Mouse (Mus musculus) hindbrain, embryonic 13.5 days (tissue): ENCODE measurements around the gene Cd109. TPM values are rescaled to one million over a fixed set of nuclear protein-coding genes. Genes with fewer than 3 reads are reported as not detected.
A peak's percentile ranks its signal among the peaks of the same experiment; 100 is the strongest.

Experiments used
- ATAC-seq: fragments of 200-750 bp; cut with Nextera tagmentation; 2 replicates; pipeline ENCODE4 v1.8.0; 2017; ENCODE audit warnings: moderate TSS enrichment; ENCODE audit not compliant: low FRiP score
- H3K27ac ChIP-seq: fragments of 300-500 bp; sonication (generic); 2 replicates; pipeline ENCODE4 v1.5.1; 2015; ENCODE audit warnings: inconsistent platforms, mild to moderate bottlenecking, moderate library complexity
- H3K27me3 ChIP-seq: fragments of 300-500 bp; sonication (generic); 2 replicates; pipeline ENCODE4 v1.6.1; 2015; ENCODE audit warnings: mild to moderate bottlenecking, inconsistent platforms
- H3K36me3 ChIP-seq: fragments of 300-500 bp; sonication (generic); 2 replicates; pipeline ENCODE4 v1.6.1; 2015; ENCODE audit warnings: mild to moderate bottlenecking, inconsistent platforms
- H3K4me1 ChIP-seq: fragments of 300-500 bp; sonication (generic); replicated peaks from 2 replicates; pipeline ENCODE4 v1.6.1; 2015; ENCODE audit warnings: inconsistent platforms
- H3K4me2 ChIP-seq: fragments of 300-500 bp; sonication (generic); 2 replicates; pipeline ENCODE4 v1.6.1; 2015; ENCODE audit warnings: inconsistent platforms, mild to moderate bottlenecking, moderate library complexity
- H3K4me3 ChIP-seq: fragments of 300-500 bp; sonication (generic); 2 replicates; pipeline ENCODE4 v1.5.1; 2015; ENCODE audit warnings: mild to moderate bottlenecking, inconsistent platforms
- H3K9ac ChIP-seq: fragments of 300-500 bp; sonication (generic); 2 replicates; pipeline ENCODE4 v1.6.1; 2015; ENCODE audit warnings: mild to moderate bottlenecking, inconsistent platforms
- H3K9me3 ChIP-seq: fragments of 300-500 bp; sonication (generic); 2 replicates; pipeline ENCODE4 v1.6.1; 2016; ENCODE audit warnings: inconsistent platforms
- WGBS: fragments of 180-500 bp; shearing (Covaris S2); methylation state at CpG from one replicate; pipeline ENCODE4 v1.1.7; 2015; 5-methylcytosine and 5-hydroxymethylcytosine counted together
- polyA plus RNA-seq: library from polyadenylated mRNA; unstranded; fragments of >200 nt; fragmentation: Nextera tagmentation; extraction: Ambion mirVana; gene quantifications from 2 replicates; pipeline ENCODE4 v1.2.1, GENCODE M21; 2015

Cd109 gene
- 1.6 and 2.0 TPM in 2 replicates for polyA plus RNA-seq

DNA sequence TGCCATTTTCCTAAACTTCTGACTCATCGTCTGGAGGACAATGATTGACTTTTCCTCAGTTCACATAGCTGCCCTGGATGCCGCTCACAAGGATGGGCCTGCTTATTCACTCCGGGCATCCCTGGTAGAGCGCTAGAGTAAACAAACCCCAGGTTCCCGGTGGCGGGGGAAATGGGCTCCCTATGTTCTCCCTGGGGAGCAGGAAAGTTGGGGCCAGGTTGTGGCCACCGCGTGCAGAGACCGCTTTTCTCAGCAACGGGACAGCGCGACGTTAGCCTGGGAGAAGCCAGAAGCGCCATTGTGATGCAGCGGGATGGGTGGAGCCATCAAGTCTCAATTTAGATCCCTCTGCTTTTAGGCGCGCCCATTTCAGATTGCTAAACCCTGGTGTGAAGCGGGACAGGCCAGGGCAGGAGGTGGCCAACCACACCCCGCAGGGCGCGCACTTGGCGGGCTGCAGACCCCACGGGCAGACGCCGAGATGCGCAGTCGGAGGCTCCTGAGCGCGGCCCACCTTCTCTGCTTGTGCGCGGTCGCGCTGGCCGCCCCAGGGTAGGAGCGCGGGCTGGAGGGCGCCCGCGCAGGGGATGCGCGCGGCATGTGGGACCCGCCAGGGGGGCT, at the start of gene Cd109:
Cd109 (plus strand) TSS at position 146 of the 621 bp plus-strand sequence.
- Histone ChIP-seq H3K9ac (peak within 1 kb of the TSS; percentile 76), H3K27me3 (peaks cover 17% of the 10 kb centered on the region; the same call in 1 of the 2 replicates), H3K4me2 (peak within 1 kb of the TSS; percentile 98), H3K4me3 (peak within 1 kb of the TSS; percentile 67), H3K36me3 (no peaks in the 10 kb centered on the region), H3K9me3 (no peaks in the 10 kb centered on the region), H3K27ac (no peak within 1 kb of the TSS), H3K4me1 (peaks cover 7% of the 10 kb centered on the region)
- WGBS = under 1% methylated on average over 43 of the region's 43 CpGs
- ATAC-seq = peak; percentile 87

DNA sequence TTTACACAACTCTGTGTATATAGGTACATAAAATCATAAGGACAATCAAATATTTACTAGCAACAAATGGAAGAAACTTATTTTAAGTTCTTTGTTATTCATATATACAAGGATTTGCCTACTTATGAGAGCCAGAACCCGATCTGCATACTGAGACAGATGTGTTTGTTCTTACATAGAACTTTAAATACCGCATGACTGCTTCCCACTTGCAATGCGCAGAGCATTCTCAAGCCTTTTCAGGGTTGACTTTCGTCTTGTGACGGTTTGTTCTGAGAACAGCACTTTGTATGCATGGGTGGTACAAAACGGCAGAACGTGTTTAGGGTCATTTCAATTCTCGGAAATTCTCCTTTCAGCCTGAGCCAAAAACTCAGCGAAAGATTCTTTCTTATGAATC, 45.4 kb upstream of the Cd109 start:
- Histone ChIP-seq H3K27me3 (no peaks in the 10 kb centered on the region), H3K27ac (no peak overlapping the region), H3K9me3 (no peaks in the 10 kb centered on the region), H3K4me3 (no peak overlapping the region), H3K9ac (no peak overlapping the region), H3K4me2 (no peak overlapping the region), H3K36me3 (peaks cover 44% of the 10 kb centered on the region), H3K4me1 (no peaks in the 10 kb centered on the region)
- WGBS = 79% methylated on average over 9 of the region's 9 CpGs
- ATAC-seq = no peak

DNA sequence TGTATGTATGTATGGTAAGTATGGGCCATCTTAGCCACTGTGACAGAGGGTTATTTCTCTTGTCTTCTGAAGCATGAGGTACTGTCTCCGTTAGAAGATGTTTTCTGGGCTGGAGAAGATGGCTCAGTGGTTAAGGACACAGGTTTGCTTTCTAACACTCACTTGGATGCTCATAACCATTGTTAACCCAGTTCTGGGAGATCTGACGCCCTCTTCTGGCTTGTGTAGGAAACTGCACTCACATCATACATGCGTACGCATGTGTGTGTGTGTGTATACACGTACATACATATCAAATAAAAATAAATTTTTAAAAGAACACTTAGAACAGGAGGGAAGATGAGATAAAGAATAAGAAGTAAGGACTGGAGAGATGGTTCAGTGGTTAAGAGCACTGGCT, 38.9 kb upstream of the Cd109 start:
- H3K4me2 ChIP-seq = no peak overlapping the region
- H3K4me1 ChIP-seq = no peaks in the 10 kb centered on the region
- no peaks in the 10 kb centered on the region for H3K27me3 ChIP-seq
- WGBS = 93% methylated on average over 5 of the region's 5 CpGs
- H3K9me3 ChIP-seq = no peaks in the 10 kb centered on the region
- no peak overlapping the region for H3K27ac ChIP-seq
- H3K9ac ChIP-seq = no peak overlapping the region
- no peak for ATAC-seq
- H3K4me3 ChIP-seq = no peak overlapping the region
- peaks cover 59% of the 10 kb centered on the region for H3K36me3 ChIP-seq

DNA sequence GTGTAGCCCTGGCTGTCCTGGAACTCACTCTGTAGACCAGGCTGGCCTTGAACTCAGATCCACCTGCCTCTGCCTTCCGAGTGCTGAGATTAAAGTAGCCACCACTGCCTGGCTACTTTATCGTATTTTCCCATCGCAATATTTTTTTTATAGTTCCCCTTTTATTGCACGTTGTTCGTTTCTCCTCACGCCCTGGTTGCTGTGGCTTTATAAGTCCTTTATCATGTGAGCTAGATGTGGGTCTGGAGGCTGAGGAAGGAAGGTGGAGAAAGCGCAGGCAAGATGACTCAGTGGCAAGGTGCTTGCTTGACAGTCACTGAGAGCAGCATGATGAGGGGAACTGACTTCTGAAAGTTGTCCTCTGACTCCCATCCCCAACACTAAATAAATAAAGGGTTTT, 36.5 kb upstream of the Cd109 start:
- Histone ChIP-seq H3K27ac (no peak overlapping the region), H3K9me3 (no peaks in the 10 kb centered on the region), H3K4me1 (no peaks in the 10 kb centered on the region), H3K9ac (no peak overlapping the region), H3K4me2 (no peak overlapping the region), H3K36me3 (peaks cover 44% of the 10 kb centered on the region), H3K4me3 (no peak overlapping the region), H3K27me3 (no peaks in the 10 kb centered on the region)
- no peak for ATAC-seq
- 96% methylated on average over 7 of the region's 7 CpGs for WGBS

DNA sequence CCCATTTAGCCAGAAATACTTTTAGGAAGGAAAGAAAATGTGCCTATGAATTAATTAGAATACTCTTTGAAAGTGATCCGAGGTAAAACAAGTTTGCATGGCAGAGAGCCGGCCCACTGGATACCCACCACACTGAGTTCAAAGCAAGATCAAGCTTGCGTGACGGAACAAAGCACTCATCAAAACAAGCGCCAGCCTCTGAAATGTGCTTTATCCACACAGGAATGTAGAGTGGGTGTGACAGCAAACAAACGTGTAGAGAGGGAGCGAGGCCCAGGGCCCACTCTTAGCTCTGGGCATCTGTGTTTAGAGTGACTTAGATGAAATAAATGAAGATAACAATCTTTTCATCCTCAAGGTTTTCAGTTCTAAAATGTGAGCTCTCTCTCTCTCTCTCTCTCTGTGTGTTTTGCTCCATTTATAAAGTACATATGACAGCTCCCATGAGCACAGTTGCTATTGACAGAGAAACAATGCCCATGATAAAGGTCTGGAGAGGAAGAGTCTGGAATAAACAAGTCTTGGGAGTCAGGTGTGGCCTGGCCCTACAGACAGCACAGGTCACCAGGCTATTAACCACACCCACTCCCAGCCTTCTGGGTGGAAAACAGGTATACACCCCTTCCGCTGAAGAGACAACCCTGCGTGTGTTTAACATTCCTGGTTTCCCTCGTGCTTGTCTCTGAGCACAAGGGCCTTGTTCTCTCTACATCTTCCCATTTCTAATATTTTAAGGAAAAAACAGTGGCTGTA, 35.5 kb upstream of the Cd109 start:
- Histone ChIP-seq H3K9ac (no peak overlapping the region), H3K9me3 (no peaks in the 10 kb centered on the region), H3K4me3 (no peak overlapping the region), H3K36me3 (peaks cover 43% of the 10 kb centered on the region), H3K27ac (no peak overlapping the region), H3K4me2 (no peak overlapping the region), H3K4me1 (no peaks in the 10 kb centered on the region), H3K27me3 (no peaks in the 10 kb centered on the region)
- WGBS = 57% methylated on average over 10 of the region's 10 CpGs
- ATAC-seq = no peak

DNA sequence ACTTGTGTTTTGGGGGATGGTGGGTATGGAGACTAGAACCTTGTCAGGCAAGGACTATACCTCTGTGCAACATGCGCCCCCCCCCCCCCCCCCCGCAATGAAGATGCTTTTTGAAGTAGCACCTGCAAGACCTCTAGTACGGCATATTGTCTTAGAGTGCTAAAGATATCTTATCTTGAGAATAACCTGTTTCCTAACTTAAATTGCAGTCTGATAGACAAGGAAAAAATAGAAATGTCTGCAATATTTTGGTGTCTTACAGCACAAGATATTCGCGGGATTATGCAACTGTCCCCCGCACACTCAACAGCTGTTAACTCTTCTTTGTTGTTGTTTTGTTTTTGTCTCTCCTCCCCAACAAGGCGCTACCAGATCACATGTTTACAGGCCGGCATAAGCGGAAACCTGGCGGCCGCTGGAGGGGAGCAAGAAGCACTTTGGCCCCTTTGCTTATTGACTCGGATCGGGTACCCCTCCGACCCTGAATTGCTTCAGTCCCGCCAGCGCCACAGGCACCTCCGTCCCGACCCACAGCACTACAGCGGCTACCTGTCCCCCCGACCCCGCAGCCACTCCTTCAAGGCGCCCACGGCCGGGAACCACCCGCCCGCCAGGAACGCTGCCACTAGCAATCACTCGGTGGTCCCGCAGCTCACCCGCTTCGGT, 28.0 kb upstream of the Cd109 start:
- ATAC-seq = peak; percentile 75
- WGBS = 3% methylated on average over 31 of the region's 31 CpGs
- Histone ChIP-seq H3K27ac (peak overlapping the region; percentile 83), H3K4me2 (peak overlapping the region; percentile 58), H3K9ac (peak overlapping the region; percentile 78), H3K36me3 (peaks cover 14% of the 10 kb centered on the region), H3K4me1 (peaks cover 21% of the 10 kb centered on the region), H3K27me3 (no peaks in the 10 kb centered on the region), H3K9me3 (no peaks in the 10 kb centered on the region), H3K4me3 (peak overlapping the region; percentile 67)

DNA sequence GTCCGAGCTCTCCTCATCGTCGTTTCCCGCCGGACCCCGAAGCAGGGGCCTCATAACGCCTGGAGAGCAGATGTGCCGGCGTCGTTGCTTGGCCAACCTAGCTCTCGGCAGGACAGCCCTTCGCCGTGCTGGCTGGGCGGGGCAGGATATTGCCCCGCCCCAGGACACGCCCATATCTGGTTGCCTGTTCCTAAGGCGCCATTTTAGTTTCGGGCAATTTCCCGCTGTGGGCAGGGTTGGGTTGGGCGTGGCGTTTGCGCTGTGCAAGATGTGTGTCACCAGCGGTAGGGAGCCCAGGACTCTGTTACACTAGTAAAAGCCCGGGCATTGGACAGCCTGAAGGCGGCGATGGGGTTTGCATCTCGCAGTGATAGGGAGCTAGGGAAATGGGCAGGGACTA, 27.4 kb upstream of the Cd109 start, which contains the start of gene Slc17a5:
Slc17a5 (minus strand) TSS at position 128 of the 400 bp plus-strand sequence.
- H3K4me2 ChIP-seq = peak within 1 kb of the TSS; percentile 58
- peak within 1 kb of the TSS; percentile 83 for H3K27ac ChIP-seq
- H3K36me3 ChIP-seq = peaks cover 14% of the 10 kb centered on the region
- ATAC-seq = peak; percentile 98
- under 1% methylated on average over 27 of the region's 27 CpGs for whole genome bisulfite sequencing
- H3K27me3 ChIP-seq = no peaks in the 10 kb centered on the region
- peaks cover 21% of the 10 kb centered on the region for H3K4me1 ChIP-seq
- peak within 1 kb of the TSS; percentile 78 for H3K9ac ChIP-seq
- H3K9me3 ChIP-seq = no peaks in the 10 kb centered on the region
- H3K4me3 ChIP-seq = peak within 1 kb of the TSS; percentile 67

DNA sequence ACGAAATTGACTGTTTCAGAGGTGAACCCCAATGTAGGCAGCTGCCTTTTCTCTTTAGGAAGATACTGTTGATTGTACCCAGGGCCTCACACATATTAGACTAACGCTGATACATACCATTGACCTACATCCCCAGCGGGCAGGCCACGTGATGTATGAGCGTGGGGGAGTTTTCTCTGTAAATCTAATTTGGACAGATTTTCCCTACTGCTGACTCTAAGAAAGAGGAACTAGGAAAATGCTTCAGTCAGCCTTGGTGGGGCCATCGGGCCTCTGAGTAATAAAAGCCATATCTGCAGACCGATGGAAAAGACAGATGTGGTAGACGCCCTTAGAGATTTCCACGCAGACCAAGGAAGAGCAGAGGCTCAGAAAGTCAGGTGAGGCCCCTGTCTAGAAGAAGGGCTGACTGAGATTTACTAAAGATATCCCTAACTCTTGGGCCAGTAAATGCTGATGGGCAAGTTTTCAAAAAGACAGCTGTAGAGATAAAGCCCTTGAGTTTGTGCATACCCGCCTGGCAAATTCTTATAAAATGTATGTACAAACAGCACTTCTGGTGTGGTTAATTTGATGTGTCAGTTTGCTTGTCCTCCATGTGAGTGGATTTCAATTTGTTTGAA, 26.8 kb upstream of the Cd109 start:
- 81% methylated on average over 10 of the region's 10 CpGs for WGBS
- Histone ChIP-seq H3K9ac (peak overlapping the region; percentile 43; the same call in 1 of the 2 replicates), H3K27me3 (no peaks in the 10 kb centered on the region), H3K4me2 (peak overlapping the region; percentile 58), H3K4me3 (peak overlapping the region; percentile 67), H3K27ac (peak overlapping the region; percentile 83), H3K36me3 (peaks cover 14% of the 10 kb centered on the region), H3K4me1 (peaks cover 21% of the 10 kb centered on the region), H3K9me3 (no peaks in the 10 kb centered on the region)
- ATAC-seq = peak; percentile 67

DNA sequence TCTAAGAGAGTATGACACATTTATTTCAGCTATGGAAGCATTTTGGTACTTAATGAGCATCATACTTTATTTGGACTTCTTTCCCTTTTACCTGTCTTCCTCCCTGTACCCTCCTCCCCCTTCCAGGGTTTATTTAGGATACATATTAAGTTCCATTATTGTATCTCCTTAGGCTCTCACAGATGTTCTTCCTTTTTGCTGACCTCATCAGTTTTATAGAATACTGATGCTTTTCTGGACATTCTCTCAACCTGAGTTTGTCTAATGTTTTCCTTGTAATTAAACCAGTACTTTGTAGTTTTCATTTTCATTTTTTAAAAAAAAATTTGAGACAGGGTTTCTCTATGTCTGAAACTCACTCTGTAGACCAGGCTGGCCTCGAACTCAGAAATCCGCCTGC, 24.9 kb upstream of the Cd109 start:
- H3K36me3 ChIP-seq = peaks cover 4% of the 10 kb centered on the region
- no peak overlapping the region for H3K9ac ChIP-seq
- 97% methylated on average over 2 of the region's 2 CpGs for WGBS
- H3K4me1 ChIP-seq = peaks cover 17% of the 10 kb centered on the region
- H3K27me3 ChIP-seq = no peaks in the 10 kb centered on the region
- no peak overlapping the region for H3K4me3 ChIP-seq
- H3K4me2 ChIP-seq = no peak overlapping the region
- no peaks in the 10 kb centered on the region for H3K9me3 ChIP-seq
- H3K27ac ChIP-seq = no peak overlapping the region
- ATAC-seq = no peak

DNA sequence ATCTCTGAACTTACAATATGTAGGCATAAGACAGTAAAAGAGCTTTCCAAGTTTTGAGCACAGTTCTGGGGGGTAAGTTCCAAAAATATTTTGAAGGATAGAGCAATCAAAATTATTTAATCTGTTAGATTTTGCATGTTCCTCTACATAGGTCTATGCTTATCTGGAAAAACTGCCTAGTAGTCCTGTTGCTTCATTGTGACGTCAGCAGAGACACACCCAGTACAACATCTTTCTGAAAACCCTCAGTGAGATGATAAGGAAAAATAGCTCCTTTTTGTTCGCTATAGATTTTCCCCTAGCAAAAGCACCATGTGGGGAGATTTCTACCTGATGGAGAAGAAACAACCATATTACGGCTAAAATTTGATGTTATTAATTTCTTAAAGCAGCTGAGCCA, 20.1 kb upstream of the Cd109 start:
- Histone ChIP-seq H3K36me3 (no peaks in the 10 kb centered on the region), H3K9ac (no peak overlapping the region), H3K9me3 (no peaks in the 10 kb centered on the region), H3K27ac (no peak overlapping the region), H3K27me3 (no peaks in the 10 kb centered on the region), H3K4me1 (no peaks in the 10 kb centered on the region), H3K4me3 (no peak overlapping the region), H3K4me2 (no peak overlapping the region)
- 93% methylated on average over 3 of the region's 3 CpGs for WGBS
- ATAC-seq = no peak

DNA sequence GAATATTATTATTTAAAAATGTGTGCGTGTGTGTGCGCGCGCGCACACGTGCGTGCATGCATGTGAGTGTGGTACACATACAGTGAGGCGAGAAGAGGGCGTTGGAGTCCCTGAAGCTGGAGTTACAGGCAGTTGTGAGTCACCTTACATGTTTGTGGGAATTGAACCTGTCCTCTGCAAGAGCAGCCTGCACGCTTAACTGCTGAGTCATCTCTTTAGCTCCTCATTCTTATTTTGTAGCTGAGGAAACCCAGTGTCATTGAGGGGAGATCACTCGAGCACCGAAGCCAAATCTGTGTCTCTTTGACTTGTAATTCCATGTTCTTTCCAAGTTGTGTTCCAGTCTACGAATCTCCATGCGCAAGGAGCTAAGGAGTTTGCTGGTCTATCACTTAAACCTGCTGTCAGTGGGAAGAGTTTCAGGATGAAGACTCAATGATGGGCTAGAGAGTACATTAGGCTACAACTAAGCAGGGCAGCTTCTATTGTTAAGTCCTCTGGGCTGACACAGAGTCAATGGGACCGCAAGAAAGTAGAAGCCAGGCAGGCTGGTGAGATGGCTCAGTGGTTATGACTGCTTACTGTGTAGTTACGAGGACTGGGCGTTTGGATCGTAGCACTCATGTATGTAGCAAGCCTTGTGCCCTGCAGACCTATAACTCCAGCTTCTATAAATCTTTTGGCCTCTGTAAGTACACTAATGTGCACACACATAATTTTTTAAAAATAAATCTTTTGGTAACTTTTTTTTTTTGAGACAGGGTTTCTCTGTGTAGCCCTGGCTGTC, 19.4 kb upstream of the Cd109 start:
- Histone ChIP-seq H3K9ac (no peak overlapping the region), H3K4me3 (no peak overlapping the region), H3K4me1 (no peaks in the 10 kb centered on the region), H3K36me3 (no peaks in the 10 kb centered on the region), H3K27me3 (no peaks in the 10 kb centered on the region), H3K27ac (no peak overlapping the region), H3K4me2 (no peak overlapping the region), H3K9me3 (no peaks in the 10 kb centered on the region)
- 91% methylated on average over 18 of the region's 18 CpGs for WGBS
- no peak for ATAC-seq
